Mouse (Mus musculus): ENCODE results near the gene Rab11b. TPM values are rescaled to one million over a fixed set of nuclear protein-coding genes. Genes with fewer than 3 reads are reported as not detected.
"Not testable (repeated sequence)": the region's sequence is repeated elsewhere in the genome, so short reads cannot be mapped to it uniquely, and the experiment has no call there.

The Rab11b gene
- polyA plus RNA-seq, 1 experiment from 2014 or later, result 347 TPM

- H3K4me1 ChIP-seq, result peaks cover 46% of the 10 kb centered on the region
- H3K4me3 ChIP-seq, result no peak overlapping the region
- no peaks in the 10 kb centered on the region for H3K9me3 ChIP-seq
- no peak for DNase-seq (ENCODE audit: low spot score)
- no peaks in the 10 kb centered on the region for H3K27me3 ChIP-seq (replicated peaks; ENCODE audit: low read depth, poor library complexity, severe bottlenecking)
- WGBS, result 69% methylated on average over 4 of the region's 4 CpGs
- H3K36me3 ChIP-seq (replicated peaks), result peaks cover 47% of the 10 kb centered on the region
- H3K27ac ChIP-seq (replicated peaks), result no peak overlapping the region
Measured at GRCm38 (mm10) chr17:33757231-33757630, 3.1 kb downstream of the Rab11b start.

GRCm38 (mm10) chr17:33756108-33756790 lies 4.1 kb downstream of the Rab11b start:
- no peaks in the 10 kb centered on the region for H3K9me3 ChIP-seq
- peaks cover 57% of the 10 kb centered on the region for H3K36me3 ChIP-seq (replicated peaks)
- H3K4me3 ChIP-seq, result no peak overlapping the region
- no peak overlapping the region for H3K27ac ChIP-seq (replicated peaks)
- WGBS, result 89% methylated on average over 3 of the region's 3 CpGs
- no peak for DNase-seq (ENCODE audit: low spot score)
- H3K27me3 ChIP-seq (replicated peaks; ENCODE audit: low read depth, poor library complexity, severe bottlenecking), result no peaks in the 10 kb centered on the region
- peaks cover 46% of the 10 kb centered on the region for H3K4me1 ChIP-seq

- H3K4me3 ChIP-seq, result no peak overlapping the region
- no peaks in the 10 kb centered on the region for H3K27me3 ChIP-seq (replicated peaks; ENCODE audit: low read depth, poor library complexity, severe bottlenecking)
- H3K9me3 ChIP-seq, result no peaks in the 10 kb centered on the region
- H3K36me3 ChIP-seq (replicated peaks), result peaks cover 63% of the 10 kb centered on the region
- peaks cover 46% of the 10 kb centered on the region for H3K4me1 ChIP-seq
- H3K27ac ChIP-seq (replicated peaks), result no peak overlapping the region
- DNase-seq (ENCODE audit: low spot score), result no peak
- 86% methylated on average over 10 of the region's 10 CpGs for WGBS
Measured at GRCm38 (mm10) chr17:33755418-33756107, 4.8 kb downstream of the Rab11b start.

- DNase-seq (ENCODE audit: low spot score), result no peak
Measured at GRCm38 (mm10) chr17:33754656-33755055, 5.7 kb downstream of the Rab11b start.

GRCm38 (mm10) chr17:33752297-33752696 lies 8.0 kb downstream of the Rab11b start:
- Histone ChIP-seq H3K4me3 (no peak overlapping the region), H3K4me1 (peaks cover 21% of the 10 kb centered on the region), H3K27me3 (replicated peaks; ENCODE audit: low read depth, poor library complexity, severe bottlenecking) (no peaks in the 10 kb centered on the region), H3K36me3 (replicated peaks) (peaks cover 83% of the 10 kb centered on the region), H3K9me3 (no peaks in the 10 kb centered on the region), H3K27ac (replicated peaks) (no peak overlapping the region)
- no peak for DNase-seq (ENCODE audit: low spot score)
- 96% methylated on average over 2 of the region's 2 CpGs for WGBS

More at GRCm38 (mm10) chr17:33754656-33755055, 5.7 kb downstream of the Rab11b start:
- H3K36me3 ChIP-seq (replicated peaks), result peaks cover 73% of the 10 kb centered on the region
- WGBS, result 64% methylated on average over 1 of the region's 1 CpGs
- H3K4me1 ChIP-seq, result peaks cover 43% of the 10 kb centered on the region
- H3K27ac ChIP-seq (replicated peaks), result no peak overlapping the region
- H3K4me3 ChIP-seq, result no peak overlapping the region
- H3K9me3 ChIP-seq, result no peaks in the 10 kb centered on the region
- H3K27me3 ChIP-seq (replicated peaks; ENCODE audit: low read depth, poor library complexity, severe bottlenecking), result no peaks in the 10 kb centered on the region

- Histone ChIP-seq H3K36me3 (replicated peaks) (peaks cover 81% of the 10 kb centered on the region), H3K27ac (replicated peaks) (no peak overlapping the region), H3K9me3 (no peaks in the 10 kb centered on the region), H3K4me1 (peaks cover 10% of the 10 kb centered on the region), H3K27me3 (replicated peaks; ENCODE audit: low read depth, poor library complexity, severe bottlenecking) (no peaks in the 10 kb centered on the region), H3K4me3 (no peak overlapping the region)
- no peak for DNase-seq (ENCODE audit: low spot score)
Measured at GRCm38 (mm10) chr17:33751181-33751580, 9.1 kb downstream of the Rab11b start.

- Histone ChIP-seq H3K4me3 (no peak overlapping the region), H3K4me1 (no peaks in the 10 kb centered on the region), H3K27me3 (replicated peaks; ENCODE audit: low read depth, poor library complexity, severe bottlenecking) (no peaks in the 10 kb centered on the region), H3K9me3 (no peaks in the 10 kb centered on the region), H3K27ac (replicated peaks) (no peak overlapping the region), H3K36me3 (replicated peaks) (peaks cover 88% of the 10 kb centered on the region)
- 98% methylated on average over 5 of the region's 5 CpGs for WGBS
- DNase-seq (ENCODE audit: low spot score), result no peak
Measured at GRCm38 (mm10) chr17:33749451-33749850, 10.9 kb downstream of the Rab11b start.

- Histone ChIP-seq H3K4me1 (peaks cover 4% of the 10 kb centered on the region), H3K27ac (replicated peaks) (no peak overlapping the region), H3K4me3 (no peak overlapping the region), H3K36me3 (replicated peaks) (peaks cover 64% of the 10 kb centered on the region), H3K27me3 (replicated peaks; ENCODE audit: low read depth, poor library complexity, severe bottlenecking) (no peaks in the 10 kb centered on the region), H3K9me3 (no peaks in the 10 kb centered on the region)
- 79% methylated on average over 2 of the region's 2 CpGs for WGBS
- DNase-seq (ENCODE audit: low spot score), result peak; percentile 27
Measured at GRCm38 (mm10) chr17:33746011-33746410, 14.3 kb downstream of the Rab11b start.

- Histone ChIP-seq H3K9me3 (no peaks in the 10 kb centered on the region), H3K27me3 (replicated peaks; ENCODE audit: low read depth, poor library complexity, severe bottlenecking) (no peaks in the 10 kb centered on the region), H3K4me3 (no peak overlapping the region), H3K4me1 (peaks cover 4% of the 10 kb centered on the region), H3K27ac (replicated peaks) (no peak overlapping the region), H3K36me3 (replicated peaks) (peaks cover 53% of the 10 kb centered on the region)
- WGBS, result 88% methylated on average over 5 of the region's 5 CpGs
- no peak for DNase-seq (ENCODE audit: low spot score)
Measured at GRCm38 (mm10) chr17:33744686-33745384, 15.5 kb downstream of the Rab11b start.

- Histone ChIP-seq H3K4me1 (peaks cover 4% of the 10 kb centered on the region), H3K27me3 (replicated peaks; ENCODE audit: low read depth, poor library complexity, severe bottlenecking) (no peaks in the 10 kb centered on the region), H3K4me3 (no peak overlapping the region), H3K36me3 (replicated peaks) (peaks cover 29% of the 10 kb centered on the region), H3K27ac (replicated peaks) (no peak overlapping the region), H3K9me3 (no peaks in the 10 kb centered on the region)
- 85% methylated on average over 1 of the region's 1 CpGs for WGBS
- DNase-seq (ENCODE audit: low spot score), result no peak
Measured at GRCm38 (mm10) chr17:33742420-33742819, 17.9 kb downstream of the Rab11b start.

GRCm38 (mm10) chr17:33733526-33733925 lies 26.8 kb downstream of the Rab11b start:
- DNase-seq (ENCODE audit: low spot score); H3K4me3 ChIP-seq; H3K9me3 ChIP-seq; H3K27ac ChIP-seq (replicated peaks); H3K27me3 ChIP-seq (replicated peaks; ENCODE audit: low read depth, poor library complexity, severe bottlenecking); H3K4me1 ChIP-seq; H3K36me3 ChIP-seq (replicated peaks): not testable (repeated sequence)
- 82% methylated on average over 10 of the region's 10 CpGs for WGBS

- DNase-seq (ENCODE audit: low spot score), result not testable (repeated sequence)
- WGBS, result 78% methylated on average over 9 of the region's 9 CpGs
Measured at GRCm38 (mm10) chr17:33732556-33733083, 27.7 kb downstream of the Rab11b start.

More at GRCm38 (mm10) chr17:33732556-33733083, 27.7 kb downstream of the Rab11b start:
- H3K9me3 ChIP-seq; H3K4me1 ChIP-seq; H3K27ac ChIP-seq (replicated peaks); H3K27me3 ChIP-seq (replicated peaks; ENCODE audit: low read depth, poor library complexity, severe bottlenecking); H3K4me3 ChIP-seq; H3K36me3 ChIP-seq (replicated peaks): not testable (repeated sequence)
